Comparison of ENCODE assay signal across 9 mouse cellular contexts in genomic region chr2:129502641-129503040, GRCm38 (mm10). TPM values are rescaled to one million over a fixed set of nuclear protein-coding genes. Genes with fewer than 3 reads are reported as not detected.
DNase-seq lines count a peak whose midpoint lies in the region; ATAC-seq and TF ChIP-seq lines count a peak whose summit lies in the region.
"Had no signal": no experiment of that assay in that cellular context is flagged by ENCODE, and none has a peak within 500 bp of the region (broad histone marks: within the 10 kb centered on the region; RNA-seq: fewer than 3 reads in every experiment).

No protein-coding gene starts in this region.

- no peaks in the 10 kb centered on the region for H3K36me3 ChIP-seq in forebrain, embryonic 14.5 days (ENCODE audit: control insufficient read depth, insufficient read depth, low read length)
- H3K36me3 ChIP-seq in lung, embryonic 14.5 days (ENCODE audit: insufficient read depth), result no peaks in the 10 kb centered on the region
- H3K36me3 ChIP-seq: hindbrain, embryonic 15.5 days had no signal

- H3K27ac ChIP-seq in forebrain, embryonic 14.5 days (ENCODE audit: low read depth, low read length), result no peak overlapping the region
- no peak overlapping the region for H3K27ac ChIP-seq in lung, embryonic 14.5 days (ENCODE audit: low read depth)
- H3K27ac ChIP-seq: hindbrain, embryonic 15.5 days had no signal

- H3K4me3 ChIP-seq in forebrain, embryonic 14.5 days (ENCODE audit: low read depth, low read length), result no peak overlapping the region
- H3K4me3 ChIP-seq in lung, embryonic 14.5 days (ENCODE audit: low read depth, low read length), result no peak overlapping the region
- H3K4me3 ChIP-seq: hindbrain, embryonic 15.5 days had no signal

- no peak overlapping the region for H3K4me2 ChIP-seq in forebrain, embryonic 14.5 days (ENCODE audit: low read length)
- no peak overlapping the region for H3K4me2 ChIP-seq in lung, embryonic 14.5 days
- H3K4me2 ChIP-seq: hindbrain, embryonic 15.5 days had no signal

- no peaks in the 10 kb centered on the region for H3K4me1 ChIP-seq in forebrain, embryonic 14.5 days (ENCODE audit: control insufficient read depth, insufficient read depth, low read length)
- H3K4me1 ChIP-seq in lung, embryonic 14.5 days (ENCODE audit: insufficient read depth), result no peaks in the 10 kb centered on the region
- H3K4me1 ChIP-seq: hindbrain, embryonic 15.5 days had no signal

- no peaks in the 10 kb centered on the region for H3K27me3 ChIP-seq in forebrain, embryonic 14.5 days (replicated peaks; ENCODE audit: control insufficient read depth, insufficient read depth, low read length)
- H3K27me3 ChIP-seq in lung, embryonic 14.5 days (ENCODE audit: insufficient read depth, low read length), result no peaks in the 10 kb centered on the region
- H3K27me3 ChIP-seq: hindbrain, embryonic 15.5 days had no signal

- 23% methylated on average over 6 of the region's 6 CpGs for WGBS in forebrain, embryonic 14.5 days
- 22% methylated on average over 6 of the region's 6 CpGs for WGBS in lung, embryonic 14.5 days

- peak; percentile 78 for TF ChIP-seq CTCF in lung, embryonic 14.5 days (IDR thresholded peaks at IDR 0.05; ENCODE audit: low read depth)

- H3K9me3 ChIP-seq in forebrain, embryonic 14.5 days (replicated peaks; ENCODE audit: control insufficient read depth, low read length), result no peaks in the 10 kb centered on the region
- H3K9me3 ChIP-seq in lung, embryonic 14.5 days (ENCODE audit: low read depth, low read length), result no peaks in the 10 kb centered on the region
- H3K9me3 ChIP-seq: hindbrain, embryonic 15.5 days had no signal

- peak; percentile 60 for DNase-seq in heart, adult 8-10 months (ENCODE audit: low spot score)
- DNase-seq in heart, postnatal 25 days (ENCODE audit: low spot score), result no peak
- DNase-seq in B cell, adult 2 months, result peak; percentile 70 to 77
- peak; percentile 37 for DNase-seq in brain, embryonic 18.5 days (ENCODE audit: low read depth, low spot score)
- DNase-seq in forebrain, embryonic 14.5 days (ENCODE audit: low spot score), result peak; percentile 80
- peak; percentile 79 for DNase-seq in kidney, postnatal 4 days
- peak; percentile 69 for DNase-seq in lung, embryonic 14.5 days
- peak; percentile 20 for DNase-seq in skeletal muscle tissue, adult 2 months (ENCODE audit: low read depth, low spot score)

- no peak; the same call in 1 of the 2 replicates for ATAC-seq in forebrain, embryonic 14.5 days
- ATAC-seq in lung, embryonic 14.5 days (ENCODE audit: insufficient read depth), result no peak

- no peak overlapping the region for H3K9ac ChIP-seq in forebrain, embryonic 14.5 days (ENCODE audit: low read length)
- no peak overlapping the region for H3K9ac ChIP-seq in lung, embryonic 14.5 days
- H3K9ac ChIP-seq: hindbrain, embryonic 15.5 days had no signal

- intact Hi-C loops in heart, postnatal 25 days (cut with DNase I), result loop anchor here (1.0 to 5.0 kb wide), 4 partner anchors 36 to 370 kb away; no protein-coding TSS in a partner anchor

RNA-seq across cellular contexts. Expression of gene F830045P16Rik, which starts 33.8 kb away (rescaled TPM):
- total RNA-seq in heart, adult 8-10 months (2022), result under 1 TPM in 2 of 4 experiments, not detected in 2; 0.16 to 0.22 TPM
- not detected for total RNA-seq in heart, postnatal 25 days (2021)
- polyA plus RNA-seq in forebrain, embryonic 14.5 days (2014; fragmentation: Nextera tagmentation; extraction: Ambion mirVana), result not detected in 2 replicates
- polyA plus RNA-seq in lung, embryonic 14.5 days (2014; fragmentation: Nextera tagmentation; extraction: Ambion mirVana), result not detected in 2 replicates
- polyA plus RNA-seq: hindbrain, embryonic 15.5 days had no signal
